Mouse (Mus musculus): ENCODE results near the gene Mettl6. TPM values are rescaled to one million over a fixed set of nuclear protein-coding genes. Genes with fewer than 3 reads are reported as not detected.
"Not testable (repeated sequence)": the region's sequence is repeated elsewhere in the genome, so short reads cannot be mapped to it uniquely, and the experiment has no call there.

The Mettl6 gene
- polyA plus RNA-seq, 1 experiment from 2014 or later: 50.3 TPM

DNA sequence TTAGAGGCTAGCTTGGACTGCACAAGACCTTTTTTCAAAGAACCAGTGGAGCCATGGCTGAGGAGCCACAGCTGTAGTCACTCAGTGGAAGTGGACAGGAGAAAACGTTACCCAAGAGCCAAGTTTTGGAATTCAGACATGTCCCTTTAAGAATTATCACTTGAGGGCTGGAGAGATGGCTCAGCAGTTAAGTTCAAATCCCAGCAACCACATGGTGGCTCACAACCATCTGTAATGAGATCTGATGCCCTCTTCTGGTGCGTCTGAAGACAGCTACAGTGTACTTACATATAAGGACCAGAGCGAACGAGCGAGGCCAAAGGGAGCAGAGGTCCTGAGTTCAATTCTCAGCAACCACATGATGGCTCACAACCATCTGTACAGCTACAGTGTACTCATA is 32.6 kb downstream of the Mettl6 start:
- not testable (repeated sequence) for H3K4me1 ChIP-seq (replicated peaks; ENCODE audit: control insufficient read depth, insufficient read depth, low read length); H3K4me3 ChIP-seq (ENCODE audit: low read length); H3K9ac ChIP-seq (ENCODE audit: low read length); H3K27ac ChIP-seq (ENCODE audit: low read length); H3K27me3 ChIP-seq (ENCODE audit: control insufficient read depth, insufficient read depth, low read depth, low read length); H3K36me3 ChIP-seq (ENCODE audit: control insufficient read depth, insufficient read depth, low read length); H3K4me2 ChIP-seq (ENCODE audit: low read depth, low read length); H3K9me3 ChIP-seq (ENCODE audit: control insufficient read depth, low read length)
- WGBS: 71% methylated on average over 5 of the region's 5 CpGs
- ATAC-seq (ENCODE audit: low read depth): peak; percentile 39; the same call in 1 of the 2 replicates

DNA sequence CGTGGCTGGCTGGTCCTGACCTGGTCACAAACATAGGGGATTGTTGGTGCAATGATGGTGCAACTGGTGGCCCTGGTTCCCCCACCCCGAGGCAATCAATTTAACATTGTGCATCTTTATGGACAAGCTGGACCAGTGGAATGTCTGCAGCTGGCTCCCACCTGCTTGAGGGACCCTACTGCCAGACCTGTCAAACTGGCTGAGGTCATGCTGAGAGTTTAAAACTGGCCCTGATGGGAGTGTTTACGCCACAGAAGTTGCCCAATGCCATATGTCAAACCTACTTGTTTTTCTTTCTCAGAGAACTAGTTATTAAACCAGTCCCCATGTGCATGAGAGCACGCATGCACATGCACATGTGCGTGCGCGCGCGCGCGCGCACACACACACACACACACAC is 36.8 kb downstream of the Mettl6 start:
- Histone ChIP-seq H3K36me3 (ENCODE audit: control insufficient read depth, insufficient read depth, low read length) (no peaks in the 10 kb centered on the region), H3K9ac (ENCODE audit: low read length) (no peak overlapping the region), H3K4me3 (ENCODE audit: low read length) (no peak overlapping the region), H3K4me1 (replicated peaks; ENCODE audit: control insufficient read depth, insufficient read depth, low read length) (no peaks in the 10 kb centered on the region), H3K27me3 (ENCODE audit: control insufficient read depth, insufficient read depth, low read depth, low read length) (no peaks in the 10 kb centered on the region), H3K9me3 (ENCODE audit: control insufficient read depth, low read length) (no peaks in the 10 kb centered on the region), H3K27ac (ENCODE audit: low read length) (no peak overlapping the region), H3K4me2 (ENCODE audit: low read depth, low read length) (no peak overlapping the region)
- 84% methylated on average over 12 of the region's 12 CpGs for WGBS
- ATAC-seq (ENCODE audit: low read depth): no peak

DNA sequence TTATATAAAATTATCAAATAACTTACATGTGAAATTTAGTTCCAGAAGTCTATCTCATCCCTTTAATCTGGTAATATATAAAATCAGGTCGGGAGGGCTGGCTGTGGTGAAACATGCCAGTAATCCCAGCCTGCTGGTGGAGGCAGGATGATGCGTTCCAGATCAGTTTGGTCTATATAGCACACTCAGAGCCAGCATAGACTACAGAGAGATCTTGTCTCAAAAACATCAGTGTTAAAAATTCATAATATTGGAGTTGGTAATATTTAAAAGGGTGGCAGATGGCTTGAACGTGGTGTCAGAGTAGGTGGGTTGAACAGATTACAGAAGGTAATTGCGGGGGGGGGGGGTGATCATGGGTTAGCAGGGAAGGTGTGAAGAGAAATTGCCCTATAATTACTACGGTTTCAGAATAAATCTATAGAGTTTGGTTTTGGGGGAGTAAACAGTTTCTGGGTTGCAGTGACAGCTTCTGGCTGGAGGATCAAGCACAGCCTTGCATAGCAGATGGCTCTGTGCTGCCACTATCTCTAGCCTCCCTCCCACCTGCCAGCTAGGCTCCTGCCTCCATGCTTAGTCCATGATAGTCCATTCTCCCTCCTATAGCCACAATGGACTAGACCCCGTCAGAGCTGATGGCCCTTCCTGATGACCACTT is 38.6 kb downstream of the Mettl6 start:
- Histone ChIP-seq H3K27ac (ENCODE audit: low read length) (no peak overlapping the region), H3K4me2 (ENCODE audit: low read depth, low read length) (no peak overlapping the region), H3K9me3 (ENCODE audit: control insufficient read depth, low read length) (no peaks in the 10 kb centered on the region), H3K27me3 (ENCODE audit: control insufficient read depth, insufficient read depth, low read depth, low read length) (no peaks in the 10 kb centered on the region), H3K36me3 (ENCODE audit: control insufficient read depth, insufficient read depth, low read length) (no peaks in the 10 kb centered on the region), H3K9ac (ENCODE audit: low read length) (no peak overlapping the region), H3K4me3 (ENCODE audit: low read length) (no peak overlapping the region), H3K4me1 (replicated peaks; ENCODE audit: control insufficient read depth, insufficient read depth, low read length) (no peaks in the 10 kb centered on the region)
- WGBS: 73% methylated on average over 6 of the region's 6 CpGs
- ATAC-seq (ENCODE audit: low read depth): no peak

DNA sequence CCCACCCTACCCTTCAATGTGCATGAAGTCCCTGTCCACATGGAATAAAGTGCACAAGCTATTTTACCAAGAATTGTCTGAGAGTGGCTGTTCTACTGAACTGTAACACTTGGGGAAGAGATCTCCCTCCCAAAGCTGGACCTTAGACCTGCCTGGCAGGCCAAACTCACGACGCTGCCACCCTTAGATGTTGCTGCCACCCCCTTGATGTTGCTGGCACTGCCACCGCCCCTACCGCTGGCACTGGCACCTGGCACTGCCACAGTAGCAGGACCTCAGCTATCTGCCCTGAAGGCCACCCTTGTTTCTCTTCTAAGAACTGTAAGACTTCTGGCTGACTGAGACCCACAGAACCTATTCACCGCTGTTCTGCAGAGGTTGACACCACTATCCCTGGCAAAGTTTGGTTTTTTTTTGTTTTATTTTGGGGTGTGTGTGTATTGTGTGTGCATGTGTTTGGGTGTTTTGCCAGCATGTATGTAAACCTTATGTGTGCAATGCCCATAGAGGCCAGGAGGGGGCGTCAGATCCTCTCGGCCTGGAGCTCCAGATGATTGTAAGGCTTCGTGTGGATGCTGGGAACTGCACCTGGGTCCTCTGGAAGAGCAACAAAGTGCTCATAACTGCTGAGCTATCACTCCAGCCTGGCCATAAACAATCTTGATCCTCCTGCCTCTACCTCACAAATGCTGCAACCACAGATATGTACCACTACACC is 39.8 kb downstream of the Mettl6 start:
- no peak overlapping the region for H3K4me2 ChIP-seq (ENCODE audit: low read depth, low read length)

DNA sequence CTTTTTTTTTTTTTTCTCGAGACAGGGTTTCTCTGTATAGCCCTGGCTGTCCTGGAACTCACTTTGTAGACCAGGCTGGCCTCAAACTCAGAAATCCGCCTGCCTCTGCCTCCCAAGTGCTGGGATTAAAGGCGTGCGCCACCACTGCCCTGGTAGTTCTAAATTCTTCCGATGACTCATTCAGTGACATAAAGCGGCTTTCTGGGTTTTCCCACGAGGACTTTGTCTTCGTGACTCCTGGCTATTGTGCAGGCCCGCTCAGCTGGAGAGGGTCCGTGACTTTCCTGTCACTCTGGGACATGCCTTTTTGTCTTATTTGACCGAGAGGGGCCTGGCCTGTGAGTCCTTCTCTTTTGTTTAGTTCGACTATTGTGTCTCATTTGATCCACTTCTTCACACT is 40.9 kb downstream of the Mettl6 start:
- 79% methylated on average over 12 of the region's 12 CpGs for WGBS
- not testable (repeated sequence) for H3K4me2 ChIP-seq (ENCODE audit: low read depth, low read length); H3K9me3 ChIP-seq (ENCODE audit: control insufficient read depth, low read length); ATAC-seq (ENCODE audit: low read depth); H3K36me3 ChIP-seq (ENCODE audit: control insufficient read depth, insufficient read depth, low read length); H3K9ac ChIP-seq (ENCODE audit: low read length); H3K4me1 ChIP-seq (replicated peaks; ENCODE audit: control insufficient read depth, insufficient read depth, low read length); H3K27me3 ChIP-seq (ENCODE audit: control insufficient read depth, insufficient read depth, low read depth, low read length); H3K27ac ChIP-seq (ENCODE audit: low read length); H3K4me3 ChIP-seq (ENCODE audit: low read length)

More for the DNA sequence above, 39.8 kb downstream of the Mettl6 start:
- no peak overlapping the region for H3K27ac ChIP-seq (ENCODE audit: low read length)
- H3K27me3 ChIP-seq (ENCODE audit: control insufficient read depth, insufficient read depth, low read depth, low read length): no peaks in the 10 kb centered on the region
- no peak overlapping the region for H3K4me3 ChIP-seq (ENCODE audit: low read length)
- H3K9me3 ChIP-seq (ENCODE audit: control insufficient read depth, low read length): no peaks in the 10 kb centered on the region
- H3K4me1 ChIP-seq (replicated peaks; ENCODE audit: control insufficient read depth, insufficient read depth, low read length): no peaks in the 10 kb centered on the region
- no peaks in the 10 kb centered on the region for H3K36me3 ChIP-seq (ENCODE audit: control insufficient read depth, insufficient read depth, low read length)
- 82% methylated on average over 8 of the region's 8 CpGs for WGBS
- no peak overlapping the region for H3K9ac ChIP-seq (ENCODE audit: low read length)
- ATAC-seq (ENCODE audit: low read depth): no peak

DNA sequence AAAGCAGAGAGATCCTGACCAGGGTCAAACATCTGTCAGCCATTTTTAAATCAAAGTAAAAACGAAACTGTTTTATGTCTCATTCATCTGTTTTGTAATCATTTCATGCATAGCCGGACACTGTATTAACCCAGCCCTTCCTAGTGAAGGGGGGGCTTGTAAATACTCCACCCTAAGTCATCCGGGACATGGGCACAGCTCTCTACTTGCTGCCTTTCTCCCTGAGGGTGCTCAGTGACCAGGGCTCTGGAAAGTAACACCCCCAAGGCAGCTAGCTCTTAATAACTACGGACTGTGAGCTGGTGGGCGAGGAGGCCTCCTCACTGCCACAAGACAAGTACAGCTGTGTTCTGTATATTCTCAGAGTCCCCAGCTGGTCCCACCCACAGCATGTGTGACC is 45.8 kb downstream of the Mettl6 start:
- Histone ChIP-seq H3K4me2 (ENCODE audit: low read depth, low read length) (no peak overlapping the region), H3K4me1 (replicated peaks; ENCODE audit: control insufficient read depth, insufficient read depth, low read length) (no peaks in the 10 kb centered on the region), H3K9me3 (ENCODE audit: control insufficient read depth, low read length) (no peaks in the 10 kb centered on the region), H3K27ac (ENCODE audit: low read length) (no peak overlapping the region), H3K27me3 (ENCODE audit: control insufficient read depth, insufficient read depth, low read depth, low read length) (no peaks in the 10 kb centered on the region), H3K9ac (ENCODE audit: low read length) (no peak overlapping the region), H3K36me3 (ENCODE audit: control insufficient read depth, insufficient read depth, low read length) (no peaks in the 10 kb centered on the region), H3K4me3 (ENCODE audit: low read length) (no peak overlapping the region)
- peak; percentile 56; the same call in 1 of the 2 replicates for ATAC-seq (ENCODE audit: low read depth)
- 49% methylated on average over 5 of the region's 5 CpGs for WGBS

DNA sequence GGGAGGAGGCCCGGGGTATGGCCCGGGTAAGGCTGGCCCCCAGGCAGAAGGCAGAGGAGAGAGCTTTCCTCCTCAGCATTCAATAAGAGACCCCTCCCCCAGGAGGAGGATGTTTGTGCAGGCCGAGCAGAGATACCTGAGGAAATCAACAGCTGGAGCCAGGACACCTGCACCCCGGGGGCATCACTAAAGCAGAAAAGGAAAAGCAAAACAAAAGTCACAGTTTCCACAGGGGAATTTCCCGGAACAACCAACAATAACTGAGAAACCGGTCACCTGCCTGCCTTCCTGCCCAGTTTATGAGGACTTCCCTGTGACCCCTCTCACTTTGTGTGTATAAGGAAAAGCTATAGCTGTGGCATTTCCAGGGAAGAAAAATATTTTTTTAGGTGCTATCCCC is 51.2 kb downstream of the Mettl6 start:
- WGBS: 57% methylated on average over 6 of the region's 6 CpGs
- no peak overlapping the region for H3K4me2 ChIP-seq (ENCODE audit: low read depth, low read length)
- H3K4me3 ChIP-seq (ENCODE audit: low read length): no peak overlapping the region
- no peaks in the 10 kb centered on the region for H3K36me3 ChIP-seq (ENCODE audit: control insufficient read depth, insufficient read depth, low read length)
- no peaks in the 10 kb centered on the region; the same call in 1 of the 2 replicates for H3K27me3 ChIP-seq (ENCODE audit: control insufficient read depth, insufficient read depth, low read depth, low read length)
- H3K9me3 ChIP-seq (ENCODE audit: control insufficient read depth, low read length): no peaks in the 10 kb centered on the region
- H3K27ac ChIP-seq (ENCODE audit: low read length): no peak overlapping the region
- ATAC-seq (ENCODE audit: low read depth): no peak
- no peak overlapping the region for H3K9ac ChIP-seq (ENCODE audit: low read length)
- no peaks in the 10 kb centered on the region for H3K4me1 ChIP-seq (replicated peaks; ENCODE audit: control insufficient read depth, insufficient read depth, low read length)

DNA sequence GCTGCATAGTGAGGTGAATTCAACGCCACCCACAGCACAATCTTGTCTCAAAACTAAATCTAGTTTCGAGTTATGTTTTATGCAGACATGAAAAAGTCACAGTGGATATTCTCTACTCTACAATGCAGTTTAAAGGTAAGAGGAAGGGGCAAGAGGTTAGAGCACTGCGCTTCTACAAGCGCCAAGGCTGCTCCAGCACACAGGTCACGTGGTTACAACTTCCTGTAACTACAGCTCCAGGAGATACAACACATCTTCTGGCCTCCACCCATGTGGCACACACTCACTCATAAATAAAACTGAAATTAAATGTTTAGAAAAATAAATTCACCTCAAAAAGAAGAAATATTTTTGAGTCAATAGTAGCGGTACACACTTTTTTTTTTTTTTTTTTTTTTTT is 54.1 kb downstream of the Mettl6 start:
- Histone ChIP-seq H3K27ac (ENCODE audit: low read length) (no peak overlapping the region), H3K9ac (ENCODE audit: low read length) (no peak overlapping the region), H3K4me2 (ENCODE audit: low read depth, low read length) (no peak overlapping the region), H3K4me3 (ENCODE audit: low read length) (no peak overlapping the region), H3K27me3 (ENCODE audit: control insufficient read depth, insufficient read depth, low read depth, low read length) (peaks cover 12% of the 10 kb centered on the region; the same call in 1 of the 2 replicates), H3K9me3 (ENCODE audit: control insufficient read depth, low read length) (no peaks in the 10 kb centered on the region), H3K36me3 (ENCODE audit: control insufficient read depth, insufficient read depth, low read length) (no peaks in the 10 kb centered on the region), H3K4me1 (replicated peaks; ENCODE audit: control insufficient read depth, insufficient read depth, low read length) (peaks cover 2% of the 10 kb centered on the region; the same call in 1 of the 2 replicates)
- 75% methylated on average over 6 of the region's 6 CpGs for WGBS
- no peak for ATAC-seq (ENCODE audit: low read depth)

DNA sequence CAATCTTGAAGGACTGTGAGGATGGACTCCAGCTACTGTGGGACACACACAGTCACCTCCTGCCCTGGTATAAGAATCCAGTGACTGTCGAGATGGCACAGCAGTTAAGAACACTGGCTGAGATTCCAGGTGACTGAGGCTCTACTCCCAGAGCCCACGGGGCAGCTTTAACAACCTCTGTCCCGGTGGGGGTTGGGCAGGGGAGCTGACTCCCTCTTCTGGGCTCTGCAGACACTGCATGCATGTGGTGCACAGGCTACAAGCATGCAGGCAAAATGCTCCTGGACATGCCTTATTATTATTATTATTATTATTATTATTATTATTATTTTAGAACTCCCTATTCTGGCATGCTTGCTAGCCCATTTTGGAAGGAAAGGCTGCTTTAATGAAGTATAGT is 54.6 kb downstream of the Mettl6 start:
- H3K27me3 ChIP-seq (ENCODE audit: control insufficient read depth, insufficient read depth, low read depth, low read length): peaks cover 17% of the 10 kb centered on the region; the same call in 1 of the 2 replicates
- H3K9me3 ChIP-seq (ENCODE audit: control insufficient read depth, low read length): no peaks in the 10 kb centered on the region
- H3K4me1 ChIP-seq (replicated peaks; ENCODE audit: control insufficient read depth, insufficient read depth, low read length): peaks cover 4% of the 10 kb centered on the region; the same call in 1 of the 2 replicates
- no peak overlapping the region for H3K27ac ChIP-seq (ENCODE audit: low read length)
- WGBS: 21% methylated on average over 3 of the region's 3 CpGs
- H3K4me2 ChIP-seq (ENCODE audit: low read depth, low read length): no peak overlapping the region
- no peak overlapping the region for H3K4me3 ChIP-seq (ENCODE audit: low read length)
- H3K9ac ChIP-seq (ENCODE audit: low read length): no peak overlapping the region
- H3K36me3 ChIP-seq (ENCODE audit: control insufficient read depth, insufficient read depth, low read length): no peaks in the 10 kb centered on the region
- ATAC-seq (ENCODE audit: low read depth): no peak

Measured in lung, embryonic 16.5 days (tissue).